Mouse (Mus musculus) ES-Bruce4 (cell line): ENCODE data around the gene Siva1.

Experiments used
- CTCF ChIP-seq: IDR thresholded peaks from one replicate; pipeline ENCODE4 v1.8.1; 2011; ENCODE audit warnings: low read depth, low read length
- EP300 ChIP-seq: IDR thresholded peaks from 2 replicates; pipeline ENCODE4 v1.6.1; 2011; ENCODE audit warnings: low read depth, low read length; ENCODE audit not compliant: insufficient read depth
- POLR2A ChIP-seq: IDR thresholded peaks from one replicate; pipeline ENCODE4 v1.8.1; 2011; ENCODE audit warnings: low read length; ENCODE audit not compliant: insufficient read depth

GRCm38 (mm10) chr12:112665881-112666544 lies 21.5 kb downstream of the Siva1 start:
- TF ChIP-seq CTCF (no peak), POLR2A (no peak), EP300 (no peak)
